Mouse (Mus musculus): ENCODE data around the gene Trim25. TPM values are rescaled to one million over a fixed set of nuclear protein-coding genes. Genes with fewer than 3 reads are reported as not detected.
"Not testable (repeated sequence)": the region's sequence is repeated elsewhere in the genome, so short reads cannot be mapped to it uniquely, and the experiment has no call there.

The Trim25 gene
- total RNA-seq, 1 experiment from 2014 or later: 115 TPM

GRCm38 (mm10) chr11:88994492-88994891 lies 4.7 kb upstream of the Trim25 start:
- DNase-seq: no peak

GRCm38 (mm10) chr11:88995616-88996015 lies 3.6 kb upstream of the Trim25 start:
- DNase-seq: no peak

GRCm38 (mm10) chr11:88996427-88996826 lies 2.7 kb upstream of the Trim25 start:
- DNase-seq: no peak

- not testable (repeated sequence) for DNase-seq
Observed at GRCm38 (mm10) chr11:88997343-88997742, 1.8 kb upstream of the Trim25 start.

GRCm38 (mm10) chr11:88998406-88998805 lies 770 bp upstream of the Trim25 start:
- no peak for DNase-seq

- DNase-seq: peak; percentile 43
Observed at GRCm38 (mm10) chr11:88999723-89000526, 749 bp downstream of the Trim25 start.

- peak; percentile 25 for DNase-seq
Observed at GRCm38 (mm10) chr11:89000527-89000819, 1.3 kb downstream of the Trim25 start.

GRCm38 (mm10) chr11:89001569-89001968 lies 2.4 kb downstream of the Trim25 start:
- no peak for DNase-seq

GRCm38 (mm10) chr11:89002068-89002467 lies 2.9 kb downstream of the Trim25 start:
- no peak for DNase-seq

- peak; percentile 32 for DNase-seq
Observed at GRCm38 (mm10) chr11:89002621-89003020, 3.4 kb downstream of the Trim25 start.

- DNase-seq: peak; percentile 75
Observed at GRCm38 (mm10) chr11:89003078-89003477, 3.9 kb downstream of the Trim25 start.

- DNase-seq: peak; percentile 78
Observed at GRCm38 (mm10) chr11:89003726-89004125, 4.5 kb downstream of the Trim25 start.

- no peak for DNase-seq
Observed at GRCm38 (mm10) chr11:89005473-89005872, 6.3 kb downstream of the Trim25 start.

- DNase-seq: no peak
Observed at GRCm38 (mm10) chr11:89006404-89006803, 7.2 kb downstream of the Trim25 start.

- no peak for DNase-seq
Observed at GRCm38 (mm10) chr11:89007582-89007981, 8.4 kb downstream of the Trim25 start.

- DNase-seq: no peak
Observed at GRCm38 (mm10) chr11:89009066-89009465, 9.9 kb downstream of the Trim25 start.

- DNase-seq: no peak
Observed at GRCm38 (mm10) chr11:89009496-89009895, 10.3 kb downstream of the Trim25 start.

- no peak for DNase-seq
Observed at GRCm38 (mm10) chr11:89012241-89012640, 13.1 kb downstream of the Trim25 start.

- DNase-seq: no peak
Observed at GRCm38 (mm10) chr11:89017514-89018182, 18.5 kb downstream of the Trim25 start.

GRCm38 (mm10) chr11:89020681-89021305 lies 21.6 kb downstream of the Trim25 start:
- peak; percentile 76 for DNase-seq

GRCm38 (mm10) chr11:89021687-89022086 lies 22.5 kb downstream of the Trim25 start:
- DNase-seq: peak; percentile 68

- DNase-seq: peak; percentile 43
Observed at GRCm38 (mm10) chr11:89022120-89022731, 23.1 kb downstream of the Trim25 start.

GRCm38 (mm10) chr11:89023477-89023876 lies 24.3 kb downstream of the Trim25 start:
- DNase-seq: no peak
